Mouse (Mus musculus) CH12.LX (cell line): ENCODE data around the gene Hectd1. TPM values are rescaled to one million over a fixed set of nuclear protein-coding genes. Genes with fewer than 3 reads are reported as not detected.

ENCODE experiments used
- DNase-seq: peaks from one replicate; pipeline ENCODE4 v3.0.0-alpha.2; 2013; ENCODE audit errors: extremely low read depth
- H3K27ac ChIP-seq: 2 replicates; pipeline ENCODE4 v1.5.1; 2012; ENCODE audit warnings: low read depth, mild to moderate bottlenecking, control low read depth, moderate library complexity; ENCODE audit not compliant: insufficient read depth
- H3K27me3 ChIP-seq: replicated peaks from 2 replicates; pipeline ENCODE3; 2012; ENCODE audit warnings: inconsistent platforms
- H3K36me3 ChIP-seq, 2 experiments: replicated peaks in 1 of 2; 2 replicates each; pipeline versions ENCODE3 to v1.6.1; 2012; ENCODE audit warnings: inconsistent platforms in 1 of 2, low read length in 1 of 2, mild to moderate bottlenecking in 1 of 2, mixed read lengths in 1 of 2, moderate library complexity in 1 of 2; ENCODE audit not compliant: control insufficient read depth in 1 of 2, insufficient read depth in 1 of 2
- H3K4me1 ChIP-seq, 2 experiments: 2 replicates each; pipeline ENCODE4 v1.6.1; 2012; ENCODE audit warnings: inconsistent platforms in 1 of 2, moderate library complexity in 1 of 2; ENCODE audit not compliant: insufficient read depth in 2 of 2, control insufficient read depth in 1 of 2
- H3K4me2 ChIP-seq: 2 replicates; pipeline ENCODE4 v1.6.1; 2012; ENCODE audit warnings: low read depth, mild to moderate bottlenecking, control low read depth; ENCODE audit not compliant: poor library complexity, insufficient read depth, severe bottlenecking
- H3K4me3 ChIP-seq, 3 experiments: fragments of 150-350 bp in 1 of 3; sonication (generic) in 1 of 3; replicated peaks in 1 of 3; 2 replicates each; pipeline versions ENCODE3 to v1.5.1; 2011 to 2012; ENCODE audit warnings: low read depth in 2 of 3, low read length in 2 of 3, mild to moderate bottlenecking in 2 of 3, moderate library complexity in 2 of 3, control low read depth in 1 of 3, improper control_type of control experiment in 1 of 3, inconsistent platforms in 1 of 3, mixed read lengths in 1 of 3; ENCODE audit not compliant: poor library complexity in 1 of 3
- H3K79me2 ChIP-seq: replicated peaks from 2 replicates; pipeline ENCODE4 v1.6.1; 2012; ENCODE audit warnings: mild to moderate bottlenecking, moderate library complexity; ENCODE audit not compliant: control insufficient read depth, poor library complexity, insufficient read depth, severe bottlenecking; ENCODE audit errors: extremely low read depth
- H3K9ac ChIP-seq: 2 replicates; pipeline ENCODE4 v1.6.1; 2012; ENCODE audit warnings: low read depth, mild to moderate bottlenecking, control low read depth, moderate library complexity; ENCODE audit not compliant: insufficient read depth
- H3K9me3 ChIP-seq: replicated peaks from 2 replicates; pipeline ENCODE3; 2012; ENCODE audit warnings: low read length, inconsistent platforms, mixed read lengths
- BHLHE40 ChIP-seq: IDR thresholded peaks from 2 replicates; pipeline ENCODE4 v1.6.1; 2011; ENCODE audit warnings: mild to moderate bottlenecking, low read depth, low read length, improper control_type of control experiment
- CHD2 ChIP-seq: IDR thresholded peaks from 2 replicates; pipeline ENCODE4 v1.6.1; 2011; ENCODE audit warnings: low read length, improper control_type of control experiment
- CTCF ChIP-seq, 2 experiments: IDR thresholded peaks in 1 of 2; conservative IDR thresholded peaks in 1 of 2; 2 replicates each; pipeline ENCODE4 v1.5.1; 2011 to 2012; ENCODE audit warnings: low read depth in 2 of 2, low read length in 2 of 2, improper control_type of control experiment in 1 of 2, inconsistent platforms in 1 of 2, mild to moderate bottlenecking in 1 of 2, moderate library complexity in 1 of 2
- ELF1 ChIP-seq: IDR thresholded peaks from 2 replicates; pipeline ENCODE4 v1.6.1; 2014; ENCODE audit warnings: low read depth, mild to moderate bottlenecking, inconsistent platforms, low read length, improper control_type of control experiment
- EP300 ChIP-seq: IDR thresholded peaks from 2 replicates; pipeline ENCODE4 v1.6.1; 2011; ENCODE audit warnings: low read length, improper control_type of control experiment
- ETS1 ChIP-seq: conservative IDR thresholded peaks from 2 replicates; pipeline ENCODE4 v1.6.1; 2012; ENCODE audit warnings: low read depth, mild to moderate bottlenecking, inconsistent platforms, low read length, improper control_type of control experiment, moderate library complexity
- JUND ChIP-seq: conservative IDR thresholded peaks from 2 replicates; pipeline ENCODE4 v1.6.1; 2011; ENCODE audit warnings: low read depth, low read length, improper control_type of control experiment
- KAT2A ChIP-seq: IDR thresholded peaks from 2 replicates; pipeline ENCODE4 v1.6.1; 2012; ENCODE audit warnings: low read length, improper control_type of control experiment, inconsistent platforms; ENCODE audit not compliant: insufficient replicate concordance
- MAZ ChIP-seq: IDR thresholded peaks from 2 replicates; pipeline ENCODE4 v1.6.1; 2012; ENCODE audit warnings: low read depth, mild to moderate bottlenecking, inconsistent platforms, low read length, improper control_type of control experiment, moderate library complexity
- MEF2A ChIP-seq: IDR thresholded peaks from 2 replicates; pipeline ENCODE4 v1.6.1; 2014; ENCODE audit warnings: low read depth, mild to moderate bottlenecking, inconsistent platforms, low read length, improper control_type of control experiment, borderline replicate concordance
- MYC ChIP-seq: IDR thresholded peaks from 2 replicates; pipeline ENCODE4 v1.6.1; 2011; ENCODE audit warnings: low read depth, mild to moderate bottlenecking, improper control_type of control experiment, low read length
- NELFE ChIP-seq: IDR thresholded peaks from 2 replicates; pipeline ENCODE4 v1.6.1; 2011; ENCODE audit warnings: low read depth, low read length, improper control_type of control experiment
- NRF1 ChIP-seq: IDR thresholded peaks from 2 replicates; pipeline ENCODE4 v1.6.1; 2014; ENCODE audit warnings: low read depth, mild to moderate bottlenecking, inconsistent platforms, low read length, improper control_type of control experiment, moderate library complexity
- PAX5 ChIP-seq: IDR thresholded peaks from 2 replicates; pipeline ENCODE4 v1.6.1; 2012; ENCODE audit warnings: low read length, inconsistent platforms, mixed read lengths
- POLR2AphosphoS2 ChIP-seq: IDR thresholded peaks from 2 replicates; pipeline ENCODE4 v1.6.1; 2011; ENCODE audit warnings: low read depth, low read length, improper control_type of control experiment
- RCOR1 ChIP-seq: conservative IDR thresholded peaks from 2 replicates; pipeline ENCODE4 v1.6.1; 2012; ENCODE audit warnings: low read depth, mild to moderate bottlenecking, inconsistent platforms, low read length, improper control_type of control experiment
- SIN3A ChIP-seq: IDR thresholded peaks from 2 replicates; pipeline ENCODE4 v1.6.1; 2012; ENCODE audit warnings: low read length, improper control_type of control experiment, inconsistent platforms
- TBP ChIP-seq: conservative IDR thresholded peaks from 2 replicates; pipeline ENCODE4 v1.6.1; 2011; ENCODE audit warnings: low read depth, low read length, improper control_type of control experiment
- ZC3H11A ChIP-seq: IDR thresholded peaks from 2 replicates; pipeline ENCODE4 v1.6.1; 2012; ENCODE audit warnings: low read depth, mild to moderate bottlenecking, inconsistent platforms, low read length, improper control_type of control experiment
- ZKSCAN1 ChIP-seq: IDR thresholded peaks from 2 replicates; pipeline ENCODE4 v1.6.1; 2012; ENCODE audit warnings: low read depth, inconsistent platforms, low read length, improper control_type of control experiment, borderline replicate concordance
- ZMIZ1 ChIP-seq: IDR thresholded peaks from 2 replicates; pipeline ENCODE4 v1.6.1; 2012; ENCODE audit warnings: low read depth, mild to moderate bottlenecking, inconsistent platforms, low read length, improper control_type of control experiment
- ZNF384 ChIP-seq: IDR thresholded peaks from 2 replicates; pipeline ENCODE4 v1.6.1; 2012; ENCODE audit warnings: low read depth, low read length, improper control_type of control experiment, inconsistent platforms
- dilution Hi-C: fragments of 300-500 bp; cut with MboI; formaldehyde crosslinking; loops from 2 replicates; pipeline ENCODE4 v1.14.3; 2020; ENCODE audit warnings: low sequenced_read_pairs; ENCODE audit not compliant: extremely low pct_unique_long_range_greater_than_20kb, extremely low pct_ligation_motif_present
- in situ Hi-C: fragments of 300-500 bp; cut with MboI; formaldehyde crosslinking; loops from 3 replicates; pipeline ENCODE4 v1.14.3; 2019; ENCODE audit warnings: low sequenced_read_pairs, low pct_ligation_motif_present, low pct_unique_long_range_greater_than_20kb, mixed read lengths
- polyA plus RNA-seq: library from polyadenylated mRNA; unstranded; fragments of >175 nt; gene quantifications from 2 replicates; pipeline ENCODE4 v1.2.1, GENCODE M21; 2012; ENCODE audit warnings: low read depth; ENCODE audit not compliant: insufficient read length
- total RNA-seq, 2 experiments: library from RNA; depleted of rRNA; stranded (reverse); fragments of 300-350 nt in 1 of 2; fragments of >200 nt in 1 of 2; gene quantifications; 2 replicates each; pipeline ENCODE4 v1.2.3; 2012 to 2014

Hectd1 gene
- total and polyA plus RNA-seq, 3 experiments: 36.2 to 42.3 (median 41.4) TPM

- dilution Hi-C loops: no loop called here
- Histone ChIP-seq H3K27ac (no peak overlapping the region), H3K4me3 (no peak overlapping the region), H3K9me3 (no peaks in the 10 kb centered on the region), H3K79me2 (no peaks in the 10 kb centered on the region; the same call in 1 of the 2 replicates), H3K9ac (no peak overlapping the region), H3K4me2 (no peak overlapping the region), H3K36me3 (peaks cover 68 to 87% of the 10 kb centered on the region in 2 experiments), H3K4me1 (no peaks in the 10 kb centered on the region), H3K27me3 (no peaks in the 10 kb centered on the region)
- in situ Hi-C loops: no loop called here
- no peak for DNase-seq
- TF ChIP-seq NRF1 (no peak), ZMIZ1 (no peak), CTCF (conservative IDR thresholded peaks at IDR 0.05 in 1 of 2, IDR thresholded peaks at IDR 0.05 in 1 of 2; ENCODE audit: low read depth in 2 of 2, low read length in 2 of 2) (peak in 1 of 2 experiments; percentile 28; a peak in 2 of 4 replicates), POLR2AphosphoS2 (no peak), JUND (no peak), MYC (0 out of 2 replicates have a peak, but pooled peaks have one; percentile 44), ZKSCAN1 (no peak)
Measured at GRCm38 (mm10) chr12:51747348-51747747, 82.0 kb downstream of the Hectd1 start.

- Histone ChIP-seq H3K27me3 (no peaks in the 10 kb centered on the region), H3K4me1 (no peaks in the 10 kb centered on the region), H3K27ac (no peak overlapping the region), H3K4me2 (no peak overlapping the region), H3K9ac (no peak overlapping the region), H3K36me3 (peaks cover 55 to 78% of the 10 kb centered on the region in 2 experiments), H3K9me3 (no peaks in the 10 kb centered on the region), H3K79me2 (no peaks in the 10 kb centered on the region; the same call in 1 of the 2 replicates), H3K4me3 (no peak overlapping the region)
- DNase-seq: no peak
- no peak for TF ChIP-seq ZC3H11A
- no peak for TF ChIP-seq CHD2
- TF ChIP-seq SIN3A: no peak
- no peak for TF ChIP-seq NRF1
- TF ChIP-seq TBP: no peak
- TF ChIP-seq NELFE: no peak
- TF ChIP-seq RCOR1: no peak
- TF ChIP-seq MAZ: no peak
- no peak for TF ChIP-seq EP300
- no peak for TF ChIP-seq ELF1
- no peak for TF ChIP-seq ETS1
- no peak for TF ChIP-seq BHLHE40
- no peak for TF ChIP-seq KAT2A
- TF ChIP-seq POLR2AphosphoS2: no peak
- no peak for TF ChIP-seq MEF2A
- TF ChIP-seq JUND: no peak
- no peak for TF ChIP-seq ZKSCAN1
- no peak for TF ChIP-seq ZNF384
- TF ChIP-seq PAX5: no peak
- in situ Hi-C loops (no loop called here), dilution Hi-C loops (no loop called here)
Measured at GRCm38 (mm10) chr12:51744957-51745356, 84.4 kb downstream of the Hectd1 start.
